Mouse (Mus musculus) MEL (cell line): ENCODE results near the gene Spata25.

ENCODE experiments used
- CTCF ChIP-seq, 3 experiments: IDR thresholded peaks in 2 of 3; conservative IDR thresholded peaks in 1 of 3; 2 replicates each; pipeline ENCODE4 v1.5.1; 2011 to 2012; ENCODE audit warnings: low read length in 3 of 3, low read depth in 2 of 3, mild to moderate bottlenecking in 2 of 3, improper control_type of control experiment in 1 of 3, inconsistent platforms in 1 of 3, mixed read lengths in 1 of 3, moderate library complexity in 1 of 3; ENCODE audit not compliant: control insufficient read depth in 1 of 3, insufficient read depth in 1 of 3, poor library complexity in 1 of 3, severe bottlenecking in 1 of 3
- MEF2A ChIP-seq: IDR thresholded peaks from 2 replicates; pipeline ENCODE4 v1.6.1; 2014; ENCODE audit warnings: low read depth, mild to moderate bottlenecking, inconsistent platforms, low read length, improper control_type of control experiment; ENCODE audit not compliant: poor library complexity, insufficient replicate concordance, severe bottlenecking; ENCODE audit errors: extremely low read depth

- TF ChIP-seq CTCF (IDR thresholded peaks at IDR 0.05 in 2 of 3, conservative IDR thresholded peaks at IDR 0.05 in 1 of 3; ENCODE audit: control insufficient read depth in 1 of 3, insufficient read depth in 1 of 3, low read depth in 2 of 3, low read length in 3 of 3, poor library complexity in 1 of 3, severe bottlenecking in 1 of 3) (no peak), MEF2A (no peak)
Observed at GRCm38 (mm10) chr2:164864593-164864992, 36.3 kb upstream of the Spata25 start.
